Mouse (Mus musculus) cerebellum, postnatal 14 days (tissue): ENCODE results near the gene Sh3bp4.
A peak's percentile ranks its signal among the peaks of the same experiment; 100 is the strongest.

Experiments used
- DNase-seq, 2 experiments: peaks; one replicate each; pipeline ENCODE4 v3.0.0; 2021; ENCODE audit warnings: mixed read lengths in 2 of 2

The Sh3bp4 gene

DNA sequence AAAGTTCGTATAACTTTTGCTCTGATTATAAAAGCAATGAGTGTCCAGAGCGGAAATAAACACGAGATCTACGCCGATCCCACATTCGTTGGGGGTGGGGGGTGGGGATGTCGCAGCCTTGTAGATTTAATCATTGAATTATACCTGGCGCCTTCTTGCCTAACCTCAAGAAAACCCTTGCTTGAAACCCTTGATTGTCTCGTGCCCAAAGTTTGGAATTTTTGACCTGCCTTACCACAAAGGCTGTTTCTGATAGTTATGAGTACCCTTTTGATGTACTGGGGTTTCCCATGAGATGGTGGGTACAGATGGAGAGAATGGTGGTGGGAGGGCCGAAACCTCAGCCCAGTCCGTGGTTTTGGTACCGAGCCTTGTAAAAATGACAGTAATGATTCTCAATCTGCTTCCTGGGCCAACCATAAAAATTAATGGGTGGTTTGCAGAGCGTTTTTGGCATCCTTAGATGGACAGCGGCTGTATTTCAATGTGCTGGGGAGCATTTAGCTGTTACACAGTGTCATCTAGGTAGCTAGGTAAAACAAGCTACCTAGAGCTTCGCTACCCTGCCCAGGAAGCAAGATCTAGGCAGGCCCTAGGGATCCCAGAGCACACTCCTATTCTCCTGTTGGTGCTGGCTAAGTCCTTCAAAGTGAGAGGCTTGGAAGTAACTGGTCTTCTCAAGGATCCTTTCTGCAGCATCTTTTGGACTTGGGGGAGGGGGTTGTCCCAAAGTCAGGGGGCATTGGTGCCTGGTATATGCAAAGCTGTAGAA is 1.3 kb downstream of the Sh3bp4 start:
- no peak for DNase-seq

DNA sequence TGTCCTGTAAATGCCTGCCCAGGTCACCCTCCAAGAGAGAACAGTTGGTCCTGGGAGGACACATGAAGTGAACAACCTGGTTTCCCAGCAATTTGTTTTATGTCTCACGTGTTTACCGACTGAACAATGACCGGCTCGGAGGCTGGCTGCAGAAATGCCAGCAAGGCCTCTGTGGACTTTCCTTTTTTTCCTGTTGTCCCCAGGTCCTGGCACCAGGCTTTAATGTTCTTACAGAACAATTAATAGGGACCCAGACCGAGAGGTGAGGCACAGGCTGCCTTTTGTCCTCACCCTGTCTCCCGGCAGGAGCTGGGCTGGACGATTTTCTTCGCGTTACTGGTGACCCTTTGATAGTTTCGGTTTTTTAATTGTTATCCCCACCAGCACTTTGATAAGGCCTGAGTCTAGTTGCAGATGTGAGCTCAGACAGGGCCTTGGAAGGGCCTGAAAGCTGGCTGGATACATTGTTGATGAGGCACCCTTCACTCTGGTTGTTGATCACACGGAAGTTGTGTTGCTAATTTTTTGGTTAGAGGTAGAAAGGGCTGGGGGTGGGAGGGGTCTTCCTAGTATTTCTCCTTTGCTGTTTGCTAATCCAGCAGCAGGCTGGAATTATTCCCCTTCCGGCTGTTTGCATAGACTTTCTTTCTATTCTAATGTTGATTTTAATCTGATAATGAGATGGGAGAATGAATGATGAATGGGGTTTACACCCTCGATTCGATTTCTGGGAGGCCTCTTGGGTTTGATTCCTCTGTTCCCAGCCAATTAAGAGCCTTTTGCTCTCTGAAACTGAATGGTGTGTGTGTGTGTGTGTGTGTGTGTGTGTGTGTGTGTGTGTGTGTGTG is 2.2 kb downstream of the Sh3bp4 start:
- peak in 1 of 2 experiments; percentile 16 for DNase-seq

DNA sequence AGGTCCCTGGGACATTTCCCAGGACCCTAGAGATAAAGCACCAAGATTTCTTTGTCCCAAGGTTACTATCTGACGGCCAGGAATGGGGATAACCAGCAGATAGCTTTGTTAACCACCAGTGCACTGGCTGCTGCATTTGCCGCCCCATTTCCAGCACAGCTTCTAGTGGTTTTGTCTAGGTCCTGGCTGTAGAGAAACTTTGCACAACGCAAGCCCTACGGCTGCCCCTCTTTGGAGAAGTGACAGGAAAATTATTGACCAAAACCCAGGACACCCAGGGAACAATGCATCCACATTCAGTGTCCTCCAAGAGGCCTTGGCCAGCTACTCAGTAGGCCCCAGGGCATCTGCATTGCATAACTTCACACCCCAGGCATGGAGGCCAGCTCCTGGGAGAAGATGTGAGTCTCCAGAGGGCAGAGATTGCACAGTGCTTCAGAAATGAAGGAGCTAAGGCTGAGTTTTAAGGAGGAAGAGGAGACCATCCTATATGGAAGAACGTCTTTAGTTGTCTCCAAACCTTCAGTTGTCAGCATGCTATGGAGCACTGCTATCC is 3.2 kb downstream of the Sh3bp4 start:
- DNase-seq: no peak

- DNase-seq: no peak
Observed at GRCm38 (mm10) chr1:89074678-89075077, 4.5 kb downstream of the Sh3bp4 start.

DNA sequence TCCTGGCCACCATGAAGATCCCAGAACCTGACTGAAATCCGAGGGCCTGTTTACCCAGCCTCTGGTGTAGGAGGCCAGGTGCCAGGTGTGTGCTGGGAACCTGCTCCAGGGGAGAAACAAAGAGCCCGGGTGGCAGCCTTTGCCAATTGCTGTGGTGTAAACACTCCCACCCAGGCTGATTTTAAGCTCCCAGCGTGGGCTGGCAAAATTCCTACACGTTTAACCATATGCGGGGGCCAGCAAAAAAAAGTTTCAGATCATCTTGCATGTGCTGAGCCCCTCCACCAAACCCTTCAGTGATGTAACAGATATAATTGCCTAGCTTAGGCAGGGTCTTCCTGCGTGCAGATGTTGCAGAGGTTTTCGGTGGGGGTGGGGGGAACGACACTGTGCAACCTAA is 4.9 kb downstream of the Sh3bp4 start:
- DNase-seq: no peak

- DNase-seq: no peak
Observed at GRCm38 (mm10) chr1:89076777-89077176, 6.6 kb downstream of the Sh3bp4 start.

GRCm38 (mm10) chr1:89078240-89078639 is 8.0 kb downstream of the Sh3bp4 start:
- DNase-seq: no peak

- DNase-seq: no peak
Observed at GRCm38 (mm10) chr1:89078730-89079129, 8.5 kb downstream of the Sh3bp4 start.

- DNase-seq: no peak
Observed at GRCm38 (mm10) chr1:89079239-89079638, 9.0 kb downstream of the Sh3bp4 start.

DNA sequence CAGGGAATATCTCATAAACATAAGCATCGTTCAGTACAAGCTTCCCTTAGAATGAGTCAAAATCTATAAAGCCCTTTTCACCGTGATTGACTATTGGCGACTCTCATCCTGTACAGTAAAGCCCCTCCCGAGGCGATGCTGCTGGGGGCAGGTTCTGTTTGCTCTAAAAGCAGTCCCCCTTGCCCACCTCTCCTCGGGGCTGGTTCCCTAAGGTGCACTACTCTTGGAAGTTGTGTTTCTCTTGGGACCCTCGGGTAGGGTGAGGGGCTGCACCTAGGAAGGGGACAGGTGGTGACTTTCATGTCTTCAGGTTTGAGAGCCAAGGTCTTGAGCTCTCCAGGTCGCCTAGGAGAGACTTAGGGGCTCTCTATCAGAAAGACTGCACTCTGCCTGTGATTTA is 10.2 kb downstream of the Sh3bp4 start:
- no peak for DNase-seq

GRCm38 (mm10) chr1:89080795-89081194 is 10.6 kb downstream of the Sh3bp4 start:
- no peak for DNase-seq

DNA sequence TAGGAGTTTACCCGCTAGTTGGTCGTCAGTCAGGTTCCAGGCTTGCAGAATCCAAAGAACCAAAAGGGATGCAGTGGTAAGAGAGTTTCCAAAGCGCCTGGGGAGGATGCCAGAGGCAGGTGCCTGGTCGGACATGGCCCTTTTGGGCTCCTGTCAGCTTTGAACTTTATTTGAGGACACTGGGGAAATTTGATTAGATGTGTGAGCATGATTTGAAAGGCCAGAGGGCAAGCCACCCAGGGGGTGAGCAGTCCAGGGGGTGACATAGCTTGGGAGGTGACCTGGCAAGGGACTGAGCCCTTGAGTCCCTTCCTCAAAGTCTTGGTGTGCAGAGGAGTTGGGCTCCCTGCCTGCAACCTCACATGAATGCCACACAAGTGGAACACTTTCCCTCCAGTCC is 11.2 kb downstream of the Sh3bp4 start:
- DNase-seq: no peak

GRCm38 (mm10) chr1:89082171-89082882 is 12.1 kb downstream of the Sh3bp4 start:
- DNase-seq: no peak

DNA sequence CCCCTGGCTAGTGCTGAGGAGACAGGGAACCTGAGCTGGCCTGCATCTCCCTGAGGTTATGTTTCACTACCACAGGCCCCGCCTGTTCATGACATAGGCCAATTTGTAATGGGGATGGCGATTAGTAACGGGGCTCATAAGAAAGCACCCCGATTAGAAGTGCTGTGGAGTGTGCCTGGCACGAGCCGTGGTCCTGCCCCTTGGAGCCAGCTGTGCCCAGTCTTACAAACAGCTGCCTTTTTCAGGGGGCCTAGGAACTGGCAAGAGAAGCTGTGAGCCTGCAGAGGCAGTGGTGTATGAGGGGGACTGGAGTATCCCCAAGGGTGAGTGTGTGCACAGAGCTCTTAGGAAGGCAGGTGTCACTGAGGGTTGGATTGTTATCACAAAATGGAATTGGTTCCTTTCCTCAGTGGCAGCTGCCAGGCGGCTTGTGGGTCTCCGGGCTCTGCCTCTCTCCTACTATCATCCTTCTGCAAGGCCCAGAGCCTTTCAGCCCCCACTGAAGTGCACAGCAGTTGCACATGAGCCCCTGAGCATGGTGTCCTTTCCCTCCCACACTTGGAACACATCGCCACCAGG is 16.4 kb downstream of the Sh3bp4 start:
- DNase-seq: no peak

GRCm38 (mm10) chr1:89088144-89088543 is 17.9 kb downstream of the Sh3bp4 start:
- peak; percentile 59 to 74 for DNase-seq

- DNase-seq: peak in 1 of 2 experiments; percentile 24
Observed at GRCm38 (mm10) chr1:89088748-89089288, 18.6 kb downstream of the Sh3bp4 start.

GRCm38 (mm10) chr1:89089821-89090600 is 19.8 kb downstream of the Sh3bp4 start:
- DNase-seq: no peak

DNA sequence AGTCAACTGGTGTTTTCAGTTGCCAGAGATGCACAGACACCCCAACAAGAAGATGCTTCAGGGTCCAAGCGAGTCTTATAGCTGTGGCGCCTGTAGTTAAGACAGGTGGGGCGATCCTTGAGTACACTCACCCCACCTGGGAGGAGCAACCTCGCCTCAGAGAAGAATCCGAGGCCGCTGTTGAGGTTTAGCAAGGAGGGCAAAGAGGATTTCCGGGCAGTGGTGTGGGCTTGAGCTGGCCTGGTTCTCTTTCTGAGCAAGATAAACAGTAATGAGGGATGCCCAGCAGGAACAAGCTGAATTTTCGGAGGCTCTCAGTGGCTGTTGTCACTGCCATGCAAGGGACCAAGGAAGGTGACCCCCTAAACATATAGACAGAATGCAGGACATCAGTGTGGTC is 20.5 kb downstream of the Sh3bp4 start:
- DNase-seq: no peak

DNA sequence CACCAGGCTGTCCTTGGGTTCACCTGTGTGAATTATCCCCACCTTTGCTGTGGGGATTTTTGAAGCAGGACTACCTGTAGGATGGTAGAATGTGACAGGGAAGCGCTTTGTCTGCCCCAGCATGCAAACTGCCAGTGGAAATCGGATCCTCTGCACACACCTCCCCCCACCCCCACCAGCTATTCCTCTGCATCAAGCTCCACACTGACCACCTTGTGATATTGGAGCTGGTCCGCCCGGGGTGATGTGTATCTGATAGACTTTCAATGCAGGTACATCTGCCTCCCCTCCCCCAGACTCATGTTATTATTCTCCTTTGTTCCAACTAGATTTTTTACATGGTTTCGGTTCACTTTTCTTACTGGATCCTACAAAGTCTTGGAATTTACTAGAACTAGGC is 21.8 kb downstream of the Sh3bp4 start:
- DNase-seq: no peak

DNA sequence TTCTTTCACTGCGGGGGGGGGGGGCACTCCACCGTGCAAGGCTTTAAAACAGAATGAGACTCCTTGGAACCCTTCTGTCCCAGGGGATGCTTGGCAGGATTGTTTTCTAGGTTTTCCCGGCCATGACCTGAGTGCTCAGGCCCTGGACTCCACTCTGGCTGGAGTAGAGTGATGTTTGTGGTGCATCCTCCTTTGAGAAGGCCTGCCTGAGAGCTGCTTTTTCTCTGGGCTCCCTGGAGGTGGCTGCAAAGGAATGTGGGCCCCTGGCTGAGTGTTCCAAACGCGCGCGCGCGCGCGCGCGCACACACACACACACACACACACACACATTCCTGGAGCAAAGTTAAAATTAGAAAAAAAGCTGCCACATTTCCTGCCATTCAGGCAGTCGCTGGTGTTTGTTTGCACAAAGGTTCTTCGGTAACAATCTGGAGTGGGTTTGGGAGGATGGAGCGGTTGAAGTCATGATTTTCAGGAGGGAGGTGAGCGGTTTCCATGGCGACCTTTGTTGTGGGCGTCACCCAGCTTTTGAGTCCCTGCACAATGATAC is 22.3 kb downstream of the Sh3bp4 start:
- no peak for DNase-seq

DNA sequence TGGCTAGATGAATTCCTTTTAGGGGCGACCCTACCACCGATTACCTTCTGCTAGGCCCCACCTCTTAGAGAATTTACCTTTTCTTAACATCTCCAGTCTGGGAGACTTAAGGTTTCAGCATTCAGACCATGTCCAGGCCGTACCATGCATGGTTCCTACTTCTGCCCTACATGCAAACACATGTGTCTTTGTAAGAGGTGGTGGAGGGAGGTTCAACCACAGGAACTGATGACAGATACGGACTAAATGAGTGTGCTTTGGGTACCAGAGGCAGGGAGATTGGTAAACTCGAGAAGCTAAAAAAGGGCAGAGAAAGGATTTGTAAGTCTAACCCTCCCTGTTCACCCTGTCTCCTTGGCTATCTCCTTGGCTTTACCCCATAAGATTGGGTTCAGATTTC is 23.5 kb downstream of the Sh3bp4 start:
- no peak for DNase-seq
